In the genomic region with DNA sequence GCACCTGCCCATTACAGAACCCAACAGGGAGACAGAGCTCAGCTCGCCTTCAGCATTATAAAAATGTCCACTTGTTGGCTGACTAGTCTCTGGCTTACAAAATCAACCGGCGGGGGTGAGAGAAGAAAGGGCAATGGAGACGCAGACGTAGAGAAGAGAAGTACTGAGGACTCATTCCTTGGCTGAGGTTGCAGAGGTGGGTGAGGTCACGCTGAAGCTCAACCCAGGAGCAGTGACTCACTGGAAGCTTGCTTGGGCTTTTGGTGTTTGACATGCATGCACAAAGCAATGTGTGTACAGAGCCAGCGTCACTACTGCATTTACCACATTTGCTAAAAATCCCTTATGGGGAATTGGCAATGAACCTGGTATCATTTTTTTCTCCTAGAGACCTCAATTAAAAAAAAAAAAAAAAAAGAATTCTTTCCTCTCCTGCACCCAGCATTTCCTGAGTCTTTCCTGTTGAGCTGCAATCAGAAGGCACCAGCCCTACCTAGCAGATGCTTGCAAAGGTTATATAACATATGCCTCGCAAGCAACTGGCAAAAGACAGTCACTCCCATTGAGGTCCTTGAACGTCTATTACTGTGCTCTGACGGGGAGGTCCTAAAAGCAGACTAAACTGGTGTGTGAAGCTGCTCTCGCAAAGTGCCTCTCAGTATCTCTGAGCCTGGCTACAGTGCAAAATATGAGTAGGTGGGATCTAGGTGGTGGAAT, we compare ENCODE assay signal across 20 mouse cellular contexts.
DNase-seq lines count a peak whose midpoint lies in the region; ATAC-seq and TF ChIP-seq lines count a peak whose summit lies in the region.
"Had no signal": no experiment of that assay in that cellular context is flagged by ENCODE, and none has a peak within 500 bp of the region (broad histone marks: within the 10 kb centered on the region; RNA-seq: fewer than 3 reads in every experiment).

No protein-coding gene starts in this region.

- H3K9me3 ChIP-seq in liver, embryonic 11.5 days (ENCODE audit: control insufficient read depth, low read length) = no peaks in the 10 kb centered on the region
- H3K9me3 ChIP-seq: heart, embryonic 12.5 days; intestine, embryonic 15.5 days had no signal

- peaks cover 2% of the 10 kb centered on the region; the same call in 1 of the 2 replicates for H3K4me1 ChIP-seq in thymus, adult 2 months (replicated peaks; ENCODE audit: control insufficient read depth, insufficient read depth, low read length)
- no peaks in the 10 kb centered on the region; the same call in 1 of the 2 replicates for H3K4me1 ChIP-seq in liver, embryonic 11.5 days (replicated peaks; ENCODE audit: control insufficient read depth, insufficient read depth, low read length)
- H3K4me1 ChIP-seq: heart, embryonic 12.5 days; intestine, embryonic 15.5 days had no signal

- H3K4me2 ChIP-seq in liver, embryonic 11.5 days = no peak overlapping the region
- H3K4me2 ChIP-seq: heart, embryonic 12.5 days; intestine, embryonic 15.5 days; midbrain, embryonic 11.5 days had no signal

- no peak for TF ChIP-seq CTCF in gastrocnemius, adult 2 months (IDR thresholded peaks at IDR 0.05)
- no peak for TF ChIP-seq CTCF in thymus, adult 2 months (IDR thresholded peaks at IDR 0.05; ENCODE audit: borderline replicate concordance, control insufficient read depth, extremely low read depth, insufficient read depth, low read length, poor library complexity)

- no peak overlapping the region; the same call in 1 of the 2 replicates for H3K27ac ChIP-seq in gastrocnemius, adult 2 months
- no peak overlapping the region for H3K27ac ChIP-seq in thymus, adult 2 months (ENCODE audit: control insufficient read depth, insufficient read depth, low read length)
- H3K27ac ChIP-seq in liver, embryonic 11.5 days (ENCODE audit: low read depth, low read length) = no peak overlapping the region
- H3K27ac ChIP-seq: intestine, embryonic 15.5 days; kidney, postnatal 0 days; stomach, postnatal 0 days had no signal

- H3K4me3 ChIP-seq in gastrocnemius, adult 2 months = no peak overlapping the region
- no peak overlapping the region for H3K4me3 ChIP-seq in thymus, adult 2 months (ENCODE audit: control insufficient read depth, insufficient read depth, low read length)
- H3K4me3 ChIP-seq in liver, embryonic 11.5 days (ENCODE audit: low read depth, low read length) = no peak overlapping the region
- H3K4me3 ChIP-seq: heart, embryonic 12.5 days; intestine, embryonic 15.5 days had no signal

- no peak for ATAC-seq in liver, embryonic 11.5 days (replicated peaks; ENCODE audit: low FRiP score)
- ATAC-seq: forebrain, embryonic 16.5 days; intestine, embryonic 15.5 days had no signal

- no peaks in the 10 kb centered on the region for H3K36me3 ChIP-seq in thymus, adult 2 months (ENCODE audit: control insufficient read depth, insufficient read depth, low read length)
- H3K36me3 ChIP-seq in liver, embryonic 11.5 days (ENCODE audit: control insufficient read depth, insufficient read depth, low read length) = no peaks in the 10 kb centered on the region
- H3K36me3 ChIP-seq: heart, embryonic 12.5 days; intestine, embryonic 15.5 days had no signal

- DNase-seq in adrenal gland, adult 2 months = peak; percentile 29
- no peak for DNase-seq in adrenal gland, adult 18-20 months (ENCODE audit: low spot score in 2 of 2)
- peak; percentile 46 for DNase-seq in gastrocnemius, adult 2 months
- no peak for DNase-seq in gastrocnemius, postnatal 25 days
- peak; percentile 24 for DNase-seq in NIH3T3 (ENCODE audit: low read depth)
- peak; percentile 25 for DNase-seq in induced T-regulatory cell, adult 2 months (ENCODE audit: low read depth)
- DNase-seq in thymus, adult 2 months = no peak
- DNase-seq in liver, embryonic 11.5 days (ENCODE audit: low spot score) = no peak
- DNase-seq: cerebellum, adult 11 months; gastrocnemius, postnatal 14 days; heart, postnatal 36 days; lung, adult 2 months; right cerebral cortex, adult 18-20 months; thymus, postnatal 25 days had no signal

- no peaks in the 10 kb centered on the region for H3K27me3 ChIP-seq in thymus, adult 2 months (ENCODE audit: control insufficient read depth, insufficient read depth, low read length)
- H3K27me3 ChIP-seq in liver, embryonic 11.5 days (replicated peaks; ENCODE audit: control insufficient read depth, insufficient read depth, low read length) = no peaks in the 10 kb centered on the region; the same call in 1 of the 2 replicates
- H3K27me3 ChIP-seq: intestine, embryonic 15.5 days had no signal

- no peak overlapping the region for H3K9ac ChIP-seq in liver, embryonic 11.5 days (ENCODE audit: low read depth, low read length)
- H3K9ac ChIP-seq: heart, embryonic 12.5 days; intestine, embryonic 15.5 days had no signal

- intact Hi-C loops in gastrocnemius, adult 2 months (cut with DNase I) = no loop called here

- no peak for TF ChIP-seq POLR2A in thymus, adult 2 months (IDR thresholded peaks at IDR 0.05; ENCODE audit: control insufficient read depth, extremely low read depth, insufficient read depth, low read length, poor library complexity)

- WGBS in thymus, adult 2 months = 35% methylated on average over 11 of the region's 11 CpGs
- 57% methylated on average over 11 of the region's 11 CpGs for WGBS in liver, embryonic 11.5 days

Comparison
In these comparisons a context has a peak if more than half of its experiments do, and no peak if none do; other contexts are left out.
1. DNase-seq: peak in adrenal gland, adult 2 months (single experiment), gastrocnemius, adult 2 months (single experiment), NIH3T3 (single experiment) and induced T-regulatory cell, adult 2 months (single experiment); none in adrenal gland, adult 18-20 months (0 of 2), gastrocnemius, postnatal 25 days (single experiment), thymus, adult 2 months (single experiment) and liver, embryonic 11.5 days (single experiment).